Mouse (Mus musculus) layer of hippocampus, adult 18-20 months (tissue): ENCODE results near the gene A730071L15Rik. TPM values are rescaled to one million over a fixed set of nuclear protein-coding genes. Genes with fewer than 3 reads are reported as not detected.

Experiments
- DNase-seq, 2 experiments: peaks; one replicate each; pipeline ENCODE4 v3.0.0; 2022; ENCODE audit warnings: low spot score in 2 of 2
- long read RNA-seq: library from polyadenylated mRNA; stranded (forward); transcript quantifications from one replicate; pipeline ENCODE4 v2.0.0, GENCODE M21; 2021
- total RNA-seq, 2 experiments: library from RNA; stranded (reverse); gene quantifications; 2 replicates each; pipeline ENCODE4 v1.2.3; 2021

A730071L15Rik gene
- total RNA-seq: not detected
- long read RNA-seq: 0 reads

DNA sequence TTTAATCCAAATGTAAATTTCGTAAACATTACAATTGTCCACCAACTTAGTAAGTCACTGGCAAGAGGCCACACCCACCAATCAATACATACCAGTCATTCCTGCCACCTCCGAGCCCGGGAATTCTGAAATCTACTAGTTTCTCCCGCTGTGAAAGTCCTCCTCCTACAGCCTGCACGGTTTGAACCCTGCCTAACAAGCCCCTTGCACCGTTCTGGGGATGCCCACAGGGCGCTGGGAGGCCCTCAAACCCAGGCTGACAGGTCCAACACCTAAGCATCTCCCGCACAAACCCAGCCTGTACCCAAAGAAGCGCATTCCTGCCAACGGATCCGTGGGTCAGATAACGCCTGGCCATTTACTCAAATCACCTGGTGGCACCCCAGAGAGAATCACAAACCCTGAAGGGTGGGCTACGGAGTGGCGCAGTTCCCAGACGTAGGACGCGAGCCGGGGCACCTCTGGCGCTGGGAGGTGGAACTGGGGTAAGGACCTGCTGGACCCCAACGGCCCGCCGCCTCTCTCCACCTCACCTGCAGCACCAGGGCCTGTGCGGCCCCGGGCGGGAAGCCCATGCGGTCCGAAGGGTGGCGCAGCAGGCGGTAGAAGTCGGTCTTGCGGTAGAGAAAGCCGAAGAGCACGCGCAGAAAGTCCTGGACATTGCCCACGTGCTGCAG, at the start of gene A730071L15Rik:
A730071L15Rik (plus strand) TSS at position 620 of the 677 bp plus-strand sequence.
- no peak for DNase-seq

DNA sequence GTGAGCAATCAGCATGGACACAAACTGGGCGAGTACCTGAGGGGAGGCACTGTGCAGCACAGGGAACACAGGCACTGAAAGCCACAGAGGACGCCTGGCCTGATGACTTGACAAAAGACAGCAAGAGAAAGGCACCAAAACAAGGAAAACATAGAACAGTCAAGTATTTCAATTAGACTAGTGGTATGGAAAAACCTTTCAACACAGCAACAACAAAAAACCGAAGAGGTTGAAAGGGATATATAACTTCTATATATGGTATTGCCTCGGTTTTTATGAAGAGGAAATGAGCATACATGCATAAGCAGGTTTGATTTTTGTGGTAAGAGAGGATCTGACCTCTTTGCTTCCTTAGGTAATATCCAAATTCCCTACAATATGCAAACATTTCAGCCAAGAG, 47.0 kb upstream of the A730071L15Rik start:
- DNase-seq: no peak

DNA sequence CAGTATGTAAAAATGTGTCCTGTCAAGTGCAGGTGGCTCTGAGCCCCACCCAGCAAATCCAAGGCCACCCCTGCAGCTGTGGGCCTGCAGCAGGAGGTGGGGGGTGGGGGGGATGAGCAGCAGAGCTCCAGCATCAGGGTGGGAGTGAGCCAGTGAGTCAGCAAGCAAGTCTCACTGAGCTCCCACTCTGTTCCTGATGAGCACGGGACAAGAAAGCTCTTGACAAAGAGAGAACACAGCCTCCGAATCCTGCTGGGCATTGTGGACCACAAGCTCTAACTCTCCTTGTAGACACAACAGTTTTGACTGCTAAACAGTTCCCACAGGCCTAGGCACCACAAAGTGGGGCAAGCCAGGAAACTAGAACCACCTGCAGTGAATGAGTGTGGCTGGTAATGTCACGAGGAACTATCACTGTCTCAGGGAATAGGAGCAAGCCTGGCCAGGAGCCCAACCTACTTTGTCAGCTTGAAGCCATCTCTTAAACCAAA, 45.6 kb upstream of the A730071L15Rik start:
- peak in 1 of 2 experiments; percentile 45 for DNase-seq

DNA sequence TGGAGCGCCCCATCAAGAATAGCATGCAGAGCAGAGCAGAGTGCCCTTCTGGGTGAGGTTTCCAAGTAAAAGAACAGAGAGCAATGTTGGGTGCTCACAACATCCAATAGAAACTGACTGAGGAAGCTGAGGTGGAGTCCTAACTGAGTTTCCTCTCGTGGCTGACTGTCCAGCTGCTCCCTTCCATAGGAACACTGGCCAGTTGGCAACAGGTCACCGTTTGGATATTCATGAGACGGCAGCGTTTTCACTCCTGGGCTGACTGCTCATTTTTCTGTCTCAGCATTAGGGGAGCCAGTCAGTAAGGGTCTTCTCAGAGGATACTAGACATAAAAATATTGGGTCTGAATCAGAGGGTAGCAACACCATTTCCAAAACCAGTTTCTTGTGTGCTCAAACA, 43.2 kb upstream of the A730071L15Rik start:
- DNase-seq: no peak

DNA sequence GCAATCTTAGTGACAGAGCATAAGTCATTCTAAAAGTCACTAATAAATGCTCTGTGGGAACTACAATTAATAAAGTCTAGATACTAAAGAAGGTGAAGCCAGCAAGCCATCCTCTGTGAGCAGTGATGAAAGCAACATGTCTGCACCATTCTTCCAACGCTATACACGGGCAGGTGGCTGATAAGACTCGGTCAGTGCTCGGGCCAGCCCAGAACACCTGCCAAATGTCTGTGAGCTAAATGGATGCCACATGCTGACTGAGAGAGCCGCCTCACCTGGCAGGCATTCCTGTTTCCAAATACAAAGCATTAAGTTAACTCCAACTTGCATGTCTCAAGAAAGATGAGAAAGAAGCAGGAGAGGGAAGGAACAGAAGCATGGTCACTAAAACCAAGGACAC, 42.7 kb upstream of the A730071L15Rik start:
- DNase-seq: no peak

DNA sequence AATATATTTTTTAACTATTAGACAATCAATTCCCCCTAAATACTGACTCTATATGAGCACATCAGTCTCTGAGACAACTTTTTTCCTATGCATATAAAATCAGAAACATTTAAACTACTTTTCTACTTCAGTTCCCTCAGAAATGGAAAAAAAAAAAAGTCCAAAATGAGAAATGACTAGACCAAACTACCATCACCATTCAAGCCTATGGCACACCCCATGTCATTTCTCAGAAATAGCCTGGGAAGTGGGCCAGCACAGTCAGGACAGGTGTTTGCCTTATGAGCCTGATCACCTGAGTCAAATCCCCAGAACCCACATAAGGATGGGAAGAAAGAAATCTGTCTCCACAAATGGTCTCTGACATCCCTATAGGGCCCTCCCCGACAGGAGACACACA, 41.3 kb upstream of the A730071L15Rik start:
- DNase-seq: no peak

DNA sequence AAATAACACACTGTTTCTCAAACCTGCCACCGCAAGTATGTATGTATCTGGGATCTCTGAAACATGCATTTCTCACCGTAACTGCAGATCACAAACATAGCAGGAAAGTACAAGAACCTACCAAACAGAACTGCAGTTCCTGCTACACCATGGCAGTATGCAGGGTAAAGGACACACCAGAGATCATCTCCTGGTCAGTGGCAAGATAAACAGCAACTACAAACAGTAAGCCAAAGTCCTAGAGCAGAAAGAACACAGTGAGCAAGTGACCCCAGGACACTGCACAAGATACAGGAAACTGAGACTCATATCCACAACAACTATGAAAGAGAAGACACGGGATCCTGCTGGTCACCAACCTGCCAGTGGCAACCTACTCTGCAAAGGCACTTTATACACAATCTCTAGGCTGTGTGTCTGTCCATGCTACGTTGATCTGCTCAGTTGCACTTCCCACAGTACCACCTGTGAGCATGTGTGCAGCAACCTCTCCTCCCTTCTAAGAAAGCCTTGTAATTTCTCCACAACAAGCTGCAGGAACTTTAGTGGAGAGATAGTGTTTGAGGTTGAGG, 40.0 kb upstream of the A730071L15Rik start:
- no peak for DNase-seq

DNA sequence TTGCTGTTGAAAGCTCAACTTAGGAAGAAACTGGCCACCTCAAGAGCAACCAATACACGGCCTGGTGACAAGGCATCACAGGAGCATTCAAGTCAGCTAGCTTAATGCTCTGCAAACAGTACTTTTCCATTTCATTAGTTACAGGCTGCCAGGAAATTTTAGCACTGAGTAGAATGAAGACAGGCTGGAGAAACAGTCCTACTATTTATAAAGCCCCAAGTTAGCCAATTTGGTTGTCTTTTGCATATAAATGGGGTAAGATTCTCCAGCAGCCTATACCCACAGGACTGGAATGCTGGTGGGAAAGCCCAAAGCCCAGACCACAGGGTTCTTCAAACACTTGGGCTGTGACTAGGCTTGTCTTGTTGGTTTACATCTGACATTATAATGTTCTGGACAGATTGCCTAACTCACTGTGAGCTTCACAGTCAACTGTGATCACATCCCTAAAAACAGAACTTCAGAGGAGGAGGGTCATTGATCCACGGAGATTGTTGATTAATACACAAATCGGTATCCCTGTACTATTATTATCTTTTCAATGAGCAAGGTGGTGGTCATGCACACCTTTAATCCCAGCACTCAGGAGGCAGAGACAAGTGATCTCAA, 39.1 kb upstream of the A730071L15Rik start:
- no peak for DNase-seq

DNA sequence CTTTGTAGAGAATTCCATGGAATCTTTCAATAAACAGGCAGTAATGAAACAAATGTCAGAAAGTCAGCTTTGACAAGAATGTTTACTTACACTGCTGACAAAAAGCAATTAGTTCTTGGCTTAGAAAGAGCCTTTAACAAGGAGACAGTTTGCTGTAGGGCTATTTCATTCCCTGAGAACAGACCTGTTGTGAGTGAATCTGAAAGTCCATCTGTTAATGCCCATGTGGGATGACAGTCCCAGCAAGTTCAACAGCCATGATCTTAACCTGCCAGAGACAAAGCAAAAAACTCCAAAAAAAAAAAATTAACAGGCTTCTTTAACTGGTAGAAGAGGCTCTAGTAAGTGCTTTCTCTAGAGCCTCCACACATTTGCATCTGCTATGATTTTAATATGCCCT, 38.3 kb upstream of the A730071L15Rik start:
- no peak for DNase-seq

DNA sequence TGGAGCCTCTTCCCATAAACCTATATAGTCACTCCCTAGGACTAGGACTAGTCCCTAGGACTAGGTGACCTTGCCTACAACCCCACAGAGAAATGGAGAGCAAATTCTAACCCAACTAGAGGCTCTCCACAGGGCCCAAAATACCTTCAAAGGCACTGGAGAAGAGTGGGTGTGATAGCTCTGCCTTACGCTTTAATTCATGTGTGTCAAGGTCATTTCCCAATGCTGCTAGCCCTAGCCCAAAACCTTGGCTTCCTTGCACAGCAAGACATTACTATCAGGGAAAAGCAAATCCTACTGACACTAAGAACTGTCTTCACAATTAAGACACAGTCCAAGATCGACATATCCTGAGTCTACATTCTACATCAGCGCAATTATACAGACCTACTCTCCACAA, 36.8 kb upstream of the A730071L15Rik start:
- DNase-seq: no peak

DNA sequence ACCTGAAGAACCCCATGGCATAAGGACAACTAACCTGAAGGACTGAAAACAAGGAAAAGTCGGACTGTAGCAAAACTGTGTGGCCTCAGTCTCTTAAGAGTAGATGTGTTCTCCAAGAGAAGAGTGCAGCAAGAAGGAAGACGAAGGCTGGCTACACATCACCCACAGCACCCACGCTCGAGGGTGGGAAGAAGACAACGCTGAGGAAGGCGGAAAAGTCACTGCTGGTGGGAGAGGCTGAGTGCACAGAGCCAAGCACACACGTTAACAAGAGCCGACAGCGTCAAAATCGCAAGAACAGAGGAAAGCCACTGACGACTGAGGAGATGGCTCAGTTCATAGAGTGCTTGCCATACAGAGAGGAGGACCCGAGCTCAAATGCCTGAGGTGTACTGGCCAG, 36.1 kb upstream of the A730071L15Rik start:
- peak in 1 of 2 experiments; percentile 46 for DNase-seq

DNA sequence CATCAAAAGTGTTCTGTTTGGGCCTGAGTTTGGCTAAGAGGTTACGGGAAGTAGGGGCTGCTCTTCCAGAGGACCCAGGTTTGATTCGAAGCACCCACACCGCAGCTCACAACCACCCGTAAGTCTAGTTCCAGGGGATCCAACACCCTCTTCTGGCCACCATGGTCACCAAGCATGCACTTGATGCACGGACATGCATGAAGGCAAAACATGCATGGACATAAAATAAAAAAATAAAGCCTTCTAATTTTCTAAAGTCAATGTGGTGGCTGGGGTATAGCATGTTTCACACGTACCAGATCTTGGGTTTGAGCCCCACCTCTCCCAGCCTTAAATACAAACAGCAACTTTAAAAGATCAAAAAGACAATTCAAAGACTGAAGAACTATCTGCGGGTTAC, 35.0 kb upstream of the A730071L15Rik start:
- no peak for DNase-seq

DNA sequence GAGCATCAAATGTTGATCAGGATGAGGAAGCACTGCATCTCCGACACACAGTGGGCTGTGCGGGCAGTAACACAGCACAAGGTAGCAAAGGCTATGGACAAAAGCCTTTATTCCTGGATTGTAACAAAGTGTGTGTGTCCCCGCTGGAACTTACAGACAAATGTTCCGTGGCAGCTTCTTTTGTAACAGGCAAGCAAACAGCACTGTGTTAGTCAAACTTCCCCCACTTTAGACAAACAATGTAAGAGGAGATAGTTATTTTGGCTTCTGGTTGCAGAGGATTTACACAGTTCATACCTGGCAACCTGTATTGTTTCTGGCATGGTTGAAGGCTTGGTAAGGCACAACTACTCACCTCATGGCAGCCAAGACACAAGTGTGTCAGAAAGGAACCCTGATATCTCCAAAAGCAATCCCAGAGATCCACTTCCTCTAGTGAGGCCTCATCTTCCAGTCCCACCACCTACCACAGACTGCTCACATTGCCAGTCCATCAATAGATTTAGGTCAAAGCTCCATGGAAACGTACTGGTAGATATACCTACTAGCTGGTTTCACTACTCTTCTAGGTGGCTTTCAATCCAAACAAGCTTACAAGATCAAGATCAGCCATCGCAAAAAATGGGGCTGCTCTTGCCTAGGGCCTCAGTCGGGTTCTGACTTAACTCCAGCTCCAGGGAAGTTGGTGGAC, 34.3 kb upstream of the A730071L15Rik start:
- DNase-seq: no peak

DNA sequence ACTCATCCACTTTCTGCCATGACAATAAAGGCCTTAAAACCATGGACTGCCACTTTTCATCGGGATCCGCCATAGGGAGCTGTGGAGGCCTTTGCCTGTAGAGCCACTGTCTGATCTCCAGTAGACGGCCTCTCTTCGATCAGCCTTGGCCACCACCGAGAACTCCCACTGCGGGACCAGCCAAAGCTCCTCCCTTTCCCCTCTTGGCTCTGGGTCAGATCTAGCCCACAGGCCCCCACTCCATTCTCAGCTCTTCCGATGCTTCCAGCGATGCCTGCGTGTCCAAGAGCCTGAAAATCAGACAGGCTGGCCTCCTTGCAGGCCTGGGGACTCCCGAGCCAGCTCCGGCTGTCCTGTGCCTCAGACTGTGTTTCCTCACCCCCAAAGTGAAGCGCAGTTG, 33.5 kb upstream of the A730071L15Rik start:
- DNase-seq: no peak

DNA sequence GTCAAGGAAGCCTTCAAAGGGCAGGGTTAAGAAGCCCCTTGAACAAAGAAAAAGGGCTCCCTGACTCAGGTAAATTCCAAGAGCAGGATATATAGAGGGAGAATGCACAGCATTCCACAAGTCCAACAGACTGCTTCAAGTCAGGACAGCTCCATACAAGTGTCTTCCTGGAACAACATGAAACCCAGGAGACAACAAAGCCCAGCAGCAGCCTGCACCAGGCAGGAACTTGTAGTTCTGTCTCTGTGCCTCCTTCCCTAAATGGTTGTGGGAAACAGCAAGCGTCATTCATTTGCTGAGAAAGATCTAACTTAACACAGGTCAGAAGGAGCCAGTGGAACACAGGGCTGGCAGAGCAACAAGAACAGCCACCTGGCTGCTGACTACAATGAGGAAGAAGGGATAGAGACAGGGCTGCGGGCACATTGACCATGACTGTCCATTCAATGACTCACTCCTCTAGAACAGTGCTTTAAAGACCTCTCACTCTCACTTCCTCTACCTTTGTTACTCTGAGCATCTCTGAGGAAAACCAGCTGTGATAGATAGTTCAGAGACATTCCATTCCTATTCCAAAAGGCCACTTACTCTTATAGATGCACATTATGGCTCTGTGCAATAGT, 30.7 kb upstream of the A730071L15Rik start:
- no peak for DNase-seq

DNA sequence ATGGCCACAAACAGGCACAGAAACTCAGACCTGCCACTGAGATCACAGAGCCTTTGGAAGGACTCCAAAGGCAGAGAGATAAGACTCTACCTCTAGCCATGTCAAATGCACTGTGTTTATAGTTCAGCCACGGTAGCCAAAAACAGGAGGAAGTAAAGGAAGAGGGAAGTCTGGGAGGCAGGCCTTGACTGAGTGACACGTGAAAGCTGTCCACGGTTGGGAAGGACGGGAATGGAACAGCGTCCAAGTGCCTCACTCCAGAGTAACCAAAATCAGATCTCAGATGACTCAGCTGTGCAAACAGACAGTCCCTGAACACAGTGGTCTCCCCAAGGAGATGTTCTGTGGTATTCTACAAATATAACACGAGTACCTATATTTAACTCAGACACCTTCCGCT, 25.1 kb upstream of the A730071L15Rik start:
- no peak for DNase-seq

DNA sequence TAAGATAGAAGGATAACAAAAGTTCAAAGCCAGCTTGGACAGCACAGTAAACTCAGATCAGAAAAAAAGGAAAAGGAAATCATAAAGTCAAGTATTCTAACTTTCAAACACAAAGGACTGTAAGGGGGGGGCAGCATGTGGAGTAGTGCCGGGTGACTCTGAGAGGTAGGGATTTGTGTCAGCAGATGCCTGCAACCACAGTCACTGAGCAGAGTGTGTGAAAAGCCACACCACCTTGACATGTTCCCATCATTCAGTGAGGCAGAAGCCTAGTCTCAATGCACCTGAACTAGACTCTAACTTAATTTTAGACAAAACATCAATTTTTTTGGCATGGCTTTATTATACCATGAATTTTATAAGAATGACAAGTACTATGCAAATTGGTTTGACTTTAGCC, 24.3 kb upstream of the A730071L15Rik start:
- DNase-seq: no peak

DNA sequence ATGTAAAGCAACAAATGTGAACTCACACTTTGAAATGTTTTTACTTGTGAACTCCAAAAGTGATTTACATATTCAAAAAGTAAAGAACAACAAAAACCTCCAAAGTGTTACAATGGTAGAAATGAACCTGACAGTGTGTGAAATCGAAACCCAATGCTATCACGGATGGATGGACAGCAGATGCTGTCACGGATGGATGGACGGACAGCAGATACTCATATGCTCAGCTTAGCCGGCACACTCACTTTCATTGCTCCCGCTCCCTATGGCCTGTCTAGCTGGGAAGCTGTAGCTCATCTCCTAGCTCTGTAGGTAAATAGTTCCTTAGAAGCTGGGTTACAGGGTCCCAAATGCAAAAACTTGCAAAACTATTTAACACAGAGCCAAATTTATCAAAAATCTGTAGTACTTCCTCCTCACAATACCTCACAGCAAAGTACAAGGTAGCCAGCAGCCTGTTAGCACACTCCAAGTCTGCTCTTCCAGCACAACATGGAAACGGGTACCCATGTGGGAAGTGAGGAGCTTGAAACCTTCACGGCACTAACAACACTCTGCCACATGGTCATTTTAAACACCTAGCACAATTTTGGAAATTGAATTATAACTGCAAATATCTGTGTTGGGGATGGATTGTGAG, 21.9 kb upstream of the A730071L15Rik start:
- DNase-seq: no peak

DNA sequence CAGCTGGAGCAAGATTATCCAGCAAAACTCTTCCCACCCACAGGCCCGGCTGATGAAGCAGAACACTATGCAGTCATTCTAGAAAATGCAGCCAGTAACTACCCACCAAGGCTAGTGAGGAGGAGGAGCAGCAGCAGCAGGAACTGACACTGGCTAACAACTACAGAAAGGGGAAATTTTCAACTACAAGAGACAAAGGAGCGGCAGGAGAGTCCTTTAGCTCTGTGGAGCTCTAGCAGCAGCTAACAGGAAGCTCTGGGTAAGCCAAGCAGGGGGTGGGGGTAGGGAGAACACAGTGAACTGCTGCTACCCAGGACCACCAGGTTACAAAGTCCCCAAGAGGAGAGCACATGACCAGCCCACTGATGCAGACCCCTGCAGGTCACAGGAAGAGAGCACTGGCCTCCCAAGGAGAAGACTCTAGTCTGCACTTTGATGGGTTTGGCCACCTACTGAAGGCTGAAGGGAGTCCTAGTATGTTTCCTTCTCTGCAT, 21.1 kb upstream of the A730071L15Rik start:
- peak in 1 of 2 experiments; percentile 71 for DNase-seq

DNA sequence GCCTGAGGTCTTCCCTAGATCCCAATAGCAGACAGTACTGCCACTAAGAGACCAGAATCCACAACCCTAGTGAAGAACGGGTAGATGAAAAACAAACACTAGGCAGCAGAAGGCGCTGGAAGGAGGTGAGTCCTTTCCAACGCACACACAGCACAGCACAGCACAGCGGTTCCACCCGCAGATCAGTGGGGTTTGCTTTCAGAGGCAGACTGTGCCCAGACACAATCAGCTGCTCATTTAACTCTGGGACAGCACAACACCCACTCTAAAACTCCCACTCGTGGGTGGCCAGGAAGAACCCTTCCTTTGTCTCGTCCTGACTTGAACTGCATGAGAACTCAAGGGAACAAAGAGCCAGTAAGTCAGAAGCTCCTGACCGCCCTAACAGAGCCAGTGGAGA, 20.6 kb upstream of the A730071L15Rik start:
- peak in 1 of 2 experiments; percentile 64 for DNase-seq
